Mouse (Mus musculus): ENCODE measurements at regions not wholly inside any gene's neighbourhood (a gene's known extent, or its start where the extent isn't known, plus 50 kb on each side); places are given as distances from the start of the nearest gene placed in this dataset.
A peak's percentile ranks its signal among the peaks of the same experiment; 100 is the strongest.

DNA sequence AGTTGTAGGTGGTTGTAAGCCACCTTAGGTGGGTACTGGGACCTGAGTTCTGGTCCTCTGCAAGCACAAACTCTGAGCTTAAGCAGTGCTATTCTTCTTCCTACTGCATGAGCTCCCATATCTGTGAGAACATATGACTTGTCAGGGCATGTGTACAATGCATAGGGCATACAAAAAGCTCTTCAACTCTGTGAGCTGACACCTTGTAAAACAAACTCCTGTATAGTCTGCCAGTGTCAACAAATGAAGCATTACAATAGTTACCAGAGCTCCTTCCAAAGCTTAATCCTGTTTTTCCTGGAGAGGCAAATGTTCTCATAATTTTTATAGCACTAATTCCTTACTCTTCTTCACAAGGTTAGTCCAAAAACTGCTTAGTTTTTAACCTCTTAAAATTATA, 62.4 kb upstream of the Vtcn1 start:
- Histone ChIP-seq H3K9me3 (replicated peaks; ENCODE audit: control insufficient read depth, low read length) (no peaks in the 10 kb centered on the region), H3K36me3 (replicated peaks; ENCODE audit: control insufficient read depth, insufficient read depth, low read length) (no peaks in the 10 kb centered on the region), H3K27ac (ENCODE audit: low read depth) (no peak overlapping the region), H3K9ac (replicated peaks; ENCODE audit: low read depth, low read length) (no peak overlapping the region), H3K4me2 (ENCODE audit: low read depth, low read length) (no peak overlapping the region), H3K4me3 (ENCODE audit: low read depth, low read length) (no peak overlapping the region), H3K4me1 (ENCODE audit: control insufficient read depth, insufficient read depth) (no peaks in the 10 kb centered on the region), H3K27me3 (ENCODE audit: control insufficient read depth, insufficient read depth, low read length) (no peaks in the 10 kb centered on the region)
- TF ChIP-seq CTCF (IDR thresholded peaks at IDR 0.05; ENCODE audit: low read depth) (no peak), EP300 (IDR thresholded peaks at IDR 0.05; ENCODE audit: low read depth) (no peak)
- DNase-seq (ENCODE audit: low spot score) (no peak), ATAC-seq (ENCODE audit: insufficient read depth, low read depth) (no peak)

DNA sequence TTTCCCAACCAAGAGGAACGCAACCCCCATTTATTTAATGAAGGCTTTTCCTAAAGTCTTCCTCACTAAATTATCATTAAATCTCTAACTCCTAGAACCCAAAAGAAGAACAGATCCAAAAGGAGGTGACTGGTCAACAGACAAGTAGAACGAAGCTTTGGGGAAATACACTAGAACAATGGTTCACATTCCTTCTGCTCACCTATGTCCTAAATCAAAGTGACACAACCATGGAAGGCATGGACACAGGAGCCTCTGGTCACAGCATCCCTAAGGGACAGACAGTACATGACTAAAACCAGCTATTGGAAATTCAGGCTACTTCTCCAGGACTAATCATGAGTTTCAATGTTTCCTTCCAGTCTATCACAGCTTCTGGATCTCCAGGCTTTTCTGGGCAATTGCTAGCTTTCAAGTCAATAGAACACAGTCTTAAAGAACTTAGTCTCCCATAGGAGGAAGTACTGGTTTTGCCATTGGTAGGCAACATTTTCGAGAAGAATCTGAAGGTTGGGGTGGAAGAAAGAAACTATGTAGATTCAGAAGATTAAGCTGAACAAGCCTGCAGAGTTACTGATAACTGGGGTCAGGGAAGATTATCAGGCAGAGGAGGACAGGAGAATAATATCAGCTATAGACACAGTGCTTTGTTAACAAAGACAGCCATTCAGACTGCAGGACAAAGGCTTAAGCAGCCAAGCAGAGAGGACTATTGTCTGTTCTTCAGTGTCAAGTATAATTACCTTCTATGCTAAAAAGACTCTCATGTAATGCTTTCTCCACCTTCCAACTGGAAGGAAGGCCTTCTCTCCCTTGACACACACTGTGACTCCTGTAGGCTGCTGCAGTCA, 65.9 kb upstream of the Vtcn1 start:
- no peaks in the 10 kb centered on the region for H3K9me3 ChIP-seq (replicated peaks; ENCODE audit: control insufficient read depth, low read length)
- WGBS: 76% methylated on average over 3 of the region's 3 CpGs
- ATAC-seq (ENCODE audit: insufficient read depth, low read depth): no peak

DNA sequence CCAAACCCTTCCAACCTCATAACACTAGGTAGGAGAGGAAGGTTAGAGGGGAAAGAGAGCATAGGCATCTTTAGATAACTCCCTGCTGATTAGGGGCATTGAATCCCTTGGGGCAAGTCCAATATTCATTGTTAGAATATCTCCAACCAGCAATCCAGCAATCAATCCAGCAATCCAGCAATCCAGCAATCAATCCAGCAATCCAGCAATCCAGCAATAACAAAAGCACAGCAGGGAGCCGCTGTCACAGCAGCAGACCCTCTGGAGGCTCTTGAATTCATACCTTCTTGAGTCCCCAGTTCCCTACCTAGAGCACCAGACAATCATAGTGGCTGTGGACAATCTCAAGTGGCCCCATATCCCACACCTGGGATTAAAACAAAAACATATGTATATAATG, 69.4 kb upstream of the Man1a2 start:
- DNase-seq (ENCODE audit: low spot score): no peak
- no peak overlapping the region for H3K4me2 ChIP-seq (ENCODE audit: low read depth, low read length)
- H3K27ac ChIP-seq (ENCODE audit: low read depth): no peak overlapping the region
- H3K9me3 ChIP-seq (replicated peaks; ENCODE audit: control insufficient read depth, low read length): no peaks in the 10 kb centered on the region
- no peaks in the 10 kb centered on the region for H3K27me3 ChIP-seq (ENCODE audit: control insufficient read depth, insufficient read depth, low read length)
- ATAC-seq (ENCODE audit: insufficient read depth, low read depth): no peak
- H3K36me3 ChIP-seq (replicated peaks; ENCODE audit: control insufficient read depth, insufficient read depth, low read length): no peaks in the 10 kb centered on the region
- H3K4me3 ChIP-seq (ENCODE audit: low read depth, low read length): no peak overlapping the region
- 87% methylated on average over 1 of the region's 1 CpGs for WGBS
- H3K4me1 ChIP-seq (ENCODE audit: control insufficient read depth, insufficient read depth): no peaks in the 10 kb centered on the region
- no peak overlapping the region for H3K9ac ChIP-seq (replicated peaks; ENCODE audit: low read depth, low read length)
- TF ChIP-seq EP300 (IDR thresholded peaks at IDR 0.05; ENCODE audit: low read depth): no peak
- TF ChIP-seq CTCF (IDR thresholded peaks at IDR 0.05; ENCODE audit: low read depth): no peak

More for the DNA sequence above, 65.9 kb upstream of the Vtcn1 start:
- TF ChIP-seq EP300 (IDR thresholded peaks at IDR 0.05; ENCODE audit: low read depth): no peak
- no peak for TF ChIP-seq CTCF (IDR thresholded peaks at IDR 0.05; ENCODE audit: low read depth)
- DNase-seq (ENCODE audit: low spot score): no peak
- Histone ChIP-seq H3K27me3 (ENCODE audit: control insufficient read depth, insufficient read depth, low read length) (no peaks in the 10 kb centered on the region), H3K4me1 (ENCODE audit: control insufficient read depth, insufficient read depth) (no peaks in the 10 kb centered on the region), H3K36me3 (replicated peaks; ENCODE audit: control insufficient read depth, insufficient read depth, low read length) (no peaks in the 10 kb centered on the region), H3K4me2 (ENCODE audit: low read depth, low read length) (no peak overlapping the region), H3K27ac (ENCODE audit: low read depth) (no peak overlapping the region), H3K9ac (replicated peaks; ENCODE audit: low read depth, low read length) (no peak overlapping the region), H3K4me3 (ENCODE audit: low read depth, low read length) (no peak overlapping the region)

DNA sequence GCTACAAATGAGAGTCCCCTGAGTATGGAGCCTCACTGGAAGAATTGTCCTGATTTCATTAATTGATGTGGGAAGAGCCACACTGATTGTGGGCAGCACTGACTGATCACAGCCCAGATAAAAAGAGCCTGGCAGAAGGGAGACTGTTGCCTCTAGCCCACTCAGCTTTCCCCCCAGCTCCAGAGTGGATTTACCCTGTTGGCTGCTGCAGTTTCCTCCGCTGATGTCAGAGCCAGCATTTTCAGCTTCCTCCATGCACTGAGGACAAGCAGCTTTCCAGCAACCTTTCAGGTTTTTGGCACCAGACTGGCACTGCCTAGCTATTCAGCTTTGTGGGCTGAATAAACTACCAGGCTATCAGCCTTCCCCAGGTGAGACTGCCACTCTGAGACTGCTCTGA, 65.9 kb upstream of the Man1a2 start:
- no peak for TF ChIP-seq EP300 (IDR thresholded peaks at IDR 0.05; ENCODE audit: low read depth)
- TF ChIP-seq CTCF (IDR thresholded peaks at IDR 0.05; ENCODE audit: low read depth): no peak
- H3K4me1 ChIP-seq (ENCODE audit: control insufficient read depth, insufficient read depth): peaks cover 10% of the 10 kb centered on the region
- H3K9me3 ChIP-seq (replicated peaks; ENCODE audit: control insufficient read depth, low read length): no peaks in the 10 kb centered on the region
- H3K4me2 ChIP-seq (ENCODE audit: low read depth, low read length): no peak overlapping the region
- H3K27me3 ChIP-seq (ENCODE audit: control insufficient read depth, insufficient read depth, low read length): no peaks in the 10 kb centered on the region
- no peaks in the 10 kb centered on the region for H3K36me3 ChIP-seq (replicated peaks; ENCODE audit: control insufficient read depth, insufficient read depth, low read length)
- DNase-seq (ENCODE audit: low spot score): no peak
- no peak overlapping the region for H3K9ac ChIP-seq (replicated peaks; ENCODE audit: low read depth, low read length)
- H3K4me3 ChIP-seq (ENCODE audit: low read depth, low read length): no peak overlapping the region
- no peak overlapping the region for H3K27ac ChIP-seq (ENCODE audit: low read depth)
- WGBS: 90% methylated on average over 1 of the region's 1 CpGs
- no peak for ATAC-seq (ENCODE audit: insufficient read depth, low read depth)

DNA sequence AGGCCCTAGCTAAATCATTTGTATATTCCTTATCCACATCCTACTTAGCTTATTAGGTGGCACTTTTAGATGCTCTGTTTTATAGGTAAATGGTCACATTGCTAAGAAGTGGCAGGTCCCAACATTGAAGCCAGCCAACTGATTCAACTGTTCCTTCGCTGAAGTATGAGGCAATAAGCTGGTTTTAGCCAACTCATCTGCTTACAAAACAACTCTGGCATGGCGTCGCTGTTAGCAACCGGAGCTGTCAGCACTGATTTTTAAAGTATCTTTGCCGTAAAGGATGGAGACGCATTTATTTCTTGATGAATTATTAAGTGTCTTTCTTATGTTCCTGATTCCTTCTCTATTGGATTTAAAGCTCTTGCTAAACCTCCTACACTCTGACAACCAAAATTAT, 63.4 kb upstream of the Man1a2 start:
- Histone ChIP-seq H3K9me3 (replicated peaks; ENCODE audit: control insufficient read depth, low read length) (no peaks in the 10 kb centered on the region), H3K4me1 (ENCODE audit: control insufficient read depth, insufficient read depth) (peaks cover 13% of the 10 kb centered on the region), H3K9ac (replicated peaks; ENCODE audit: low read depth, low read length) (no peak overlapping the region), H3K4me3 (ENCODE audit: low read depth, low read length) (no peak overlapping the region), H3K27me3 (ENCODE audit: control insufficient read depth, insufficient read depth, low read length) (no peaks in the 10 kb centered on the region), H3K27ac (ENCODE audit: low read depth) (peak overlapping the region; percentile 81; the same call in 1 of the 2 replicates), H3K36me3 (replicated peaks; ENCODE audit: control insufficient read depth, insufficient read depth, low read length) (no peaks in the 10 kb centered on the region), H3K4me2 (ENCODE audit: low read depth, low read length) (no peak overlapping the region)
- TF ChIP-seq CTCF (IDR thresholded peaks at IDR 0.05; ENCODE audit: low read depth) (no peak), EP300 (IDR thresholded peaks at IDR 0.05; ENCODE audit: low read depth) (no peak)
- DNase-seq (ENCODE audit: low spot score) (no peak), ATAC-seq (ENCODE audit: insufficient read depth, low read depth) (no peak)
- WGBS: 71% methylated on average over 6 of the region's 6 CpGs

GRCm38 (mm10) chr3:100748309-100748691, 63.0 kb upstream of the Man1a2 start:
- Histone ChIP-seq H3K9ac (replicated peaks; ENCODE audit: low read depth, low read length) (no peak overlapping the region), H3K27ac (ENCODE audit: low read depth) (peak overlapping the region; percentile 81), H3K4me1 (ENCODE audit: control insufficient read depth, insufficient read depth) (peaks cover 13% of the 10 kb centered on the region), H3K4me2 (ENCODE audit: low read depth, low read length) (no peak overlapping the region), H3K4me3 (ENCODE audit: low read depth, low read length) (no peak overlapping the region), H3K36me3 (replicated peaks; ENCODE audit: control insufficient read depth, insufficient read depth, low read length) (no peaks in the 10 kb centered on the region), H3K27me3 (ENCODE audit: control insufficient read depth, insufficient read depth, low read length) (no peaks in the 10 kb centered on the region), H3K9me3 (replicated peaks; ENCODE audit: control insufficient read depth, low read length) (no peaks in the 10 kb centered on the region)
- DNase-seq (ENCODE audit: low spot score) (peak; percentile 71), ATAC-seq (ENCODE audit: insufficient read depth, low read depth) (peak; percentile 76)
- 46% methylated on average over 2 of the region's 2 CpGs for WGBS
- no peak for TF ChIP-seq CTCF (IDR thresholded peaks at IDR 0.05; ENCODE audit: low read depth)
- TF ChIP-seq EP300 (IDR thresholded peaks at IDR 0.05; ENCODE audit: low read depth): no peak
